Mouse (Mus musculus) frontal cortex, postnatal 10 days (tissue): ENCODE data around the gene Ccnb1ip1.
"Not testable (repeated sequence)": the region's sequence is repeated elsewhere in the genome, so short reads cannot be mapped to it uniquely, and the experiment has no call there.

Experiments used
- DNase-seq, 2 experiments: peaks; one replicate each; pipeline ENCODE4 v3.0.0; 2022; ENCODE audit warnings: low spot score in 2 of 2, mixed read lengths in 1 of 2

Ccnb1ip1 gene

GRCm38 (mm10) chr14:50807487-50808072, at the start of gene Ccnb1ip1, which contains the start of gene Parp2:
TSS of gene Ccnb1ip1 (minus strand) at chr14:50807732.
TSS of gene Parp2 (plus strand) at chr14:50807841.
- DNase-seq: peak; percentile 93 to 97

GRCm38 (mm10) chr14:50855788-50856187, 48.3 kb upstream of the Ccnb1ip1 start:
- no peak for DNase-seq

- no peak for DNase-seq
Measured at GRCm38 (mm10) chr14:50837236-50837635, 29.7 kb upstream of the Ccnb1ip1 start.

- no peak for DNase-seq
Measured at GRCm38 (mm10) chr14:50834435-50834834, 26.9 kb upstream of the Ccnb1ip1 start.

- peak; percentile 15 to 18 for DNase-seq
Measured at GRCm38 (mm10) chr14:50833964-50834363, 26.4 kb upstream of the Ccnb1ip1 start.

- DNase-seq: no peak
Measured at GRCm38 (mm10) chr14:50829878-50830277, 22.3 kb upstream of the Ccnb1ip1 start.

- DNase-seq: no peak
Measured at GRCm38 (mm10) chr14:50826579-50826978, 19.0 kb upstream of the Ccnb1ip1 start.

- no peak for DNase-seq
Measured at GRCm38 (mm10) chr14:50824219-50824618, 16.7 kb upstream of the Ccnb1ip1 start.

GRCm38 (mm10) chr14:50823240-50823639, 15.7 kb upstream of the Ccnb1ip1 start:
- DNase-seq: no peak

- DNase-seq: no peak
Measured at GRCm38 (mm10) chr14:50813060-50813459, 5.5 kb upstream of the Ccnb1ip1 start.

GRCm38 (mm10) chr14:50806469-50806868, 1.1 kb downstream of the Ccnb1ip1 start:
- DNase-seq: not testable (repeated sequence)

GRCm38 (mm10) chr14:50804683-50805082, 2.8 kb downstream of the Ccnb1ip1 start:
- DNase-seq: no peak

- DNase-seq: no peak
Measured at GRCm38 (mm10) chr14:50802843-50803562, 4.5 kb downstream of the Ccnb1ip1 start.

GRCm38 (mm10) chr14:50802441-50802840, 5.1 kb downstream of the Ccnb1ip1 start:
- DNase-seq: no peak

- DNase-seq: peak in 1 of 2 experiments; percentile 20
Measured at GRCm38 (mm10) chr14:50799502-50800259, 7.9 kb downstream of the Ccnb1ip1 start.

GRCm38 (mm10) chr14:50798512-50798911, 9.0 kb downstream of the Ccnb1ip1 start:
- no peak for DNase-seq

GRCm38 (mm10) chr14:50796464-50796863, 11.1 kb downstream of the Ccnb1ip1 start:
- no peak for DNase-seq

- DNase-seq: no peak
Measured at GRCm38 (mm10) chr14:50795965-50796364, 11.6 kb downstream of the Ccnb1ip1 start.

- no peak for DNase-seq
Measured at GRCm38 (mm10) chr14:50795261-50795935, 12.1 kb downstream of the Ccnb1ip1 start.

GRCm38 (mm10) chr14:50788157-50788556, 19.4 kb downstream of the Ccnb1ip1 start:
- DNase-seq: no peak

- DNase-seq: peak; percentile 77 to 84
Measured at GRCm38 (mm10) chr14:50785251-50785637, 22.3 kb downstream of the Ccnb1ip1 start, which contains the start of gene Ttc5. TSS of gene Ttc5 (minus strand) at chr14:50785519.
